Mouse (Mus musculus): ENCODE results near the gene Coq10b.
"Not testable (repeated sequence)": the region's sequence is repeated elsewhere in the genome, so short reads cannot be mapped to it uniquely, and the experiment has no call there.

Gene Coq10b

DNA sequence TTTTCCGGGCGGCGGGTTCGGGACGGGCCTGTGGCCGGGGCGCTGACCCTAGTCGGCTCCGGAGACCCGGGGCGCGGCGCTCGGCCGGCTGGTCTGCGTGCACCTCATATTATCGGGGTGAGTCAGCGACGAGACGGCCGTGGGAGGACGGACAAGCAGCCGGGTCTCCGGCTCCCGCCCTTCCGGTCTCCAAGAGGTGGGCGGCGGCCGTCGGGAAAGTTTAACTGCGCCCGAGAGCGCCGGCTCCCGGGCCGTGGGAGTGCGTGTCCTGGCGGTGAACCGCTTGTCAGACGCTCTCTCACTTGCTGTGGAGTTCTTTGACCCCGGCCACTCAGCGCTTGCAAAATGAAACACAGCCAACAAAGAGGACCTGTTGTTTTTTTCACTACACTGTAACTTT, 435 bp downstream of the Coq10b start:
- in situ Hi-C loops (cut with MboI; ENCODE audit: low pct_unique_long_range_greater_than_20kb in 1 of 2, low sequenced_read_pairs in 2 of 2, unreplicated experiment in 1 of 2): no loop called here

DNA sequence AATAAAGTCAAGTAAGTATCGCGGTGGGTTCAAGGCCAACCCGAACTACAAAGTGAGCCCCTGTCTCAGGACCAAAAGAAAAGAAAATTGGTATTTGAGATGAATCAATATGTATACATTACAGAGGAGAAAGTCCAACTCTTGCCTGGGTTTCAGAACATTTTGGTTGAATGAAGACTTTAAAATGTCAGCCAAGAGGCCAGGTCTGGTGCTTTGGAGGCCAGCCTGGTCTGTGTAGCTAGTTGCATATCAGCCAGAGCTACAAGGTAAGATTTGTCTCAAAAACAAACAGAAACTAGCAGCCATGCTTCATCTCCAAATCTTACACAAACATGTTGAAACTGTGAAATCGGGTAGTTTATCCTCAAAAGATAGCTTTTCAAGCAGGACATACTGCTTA, 1.0 kb downstream of the Coq10b start:
- in situ Hi-C loops (cut with MboI; ENCODE audit: low pct_unique_long_range_greater_than_20kb in 1 of 2, low sequenced_read_pairs in 2 of 2, unreplicated experiment in 1 of 2): no loop called here

DNA sequence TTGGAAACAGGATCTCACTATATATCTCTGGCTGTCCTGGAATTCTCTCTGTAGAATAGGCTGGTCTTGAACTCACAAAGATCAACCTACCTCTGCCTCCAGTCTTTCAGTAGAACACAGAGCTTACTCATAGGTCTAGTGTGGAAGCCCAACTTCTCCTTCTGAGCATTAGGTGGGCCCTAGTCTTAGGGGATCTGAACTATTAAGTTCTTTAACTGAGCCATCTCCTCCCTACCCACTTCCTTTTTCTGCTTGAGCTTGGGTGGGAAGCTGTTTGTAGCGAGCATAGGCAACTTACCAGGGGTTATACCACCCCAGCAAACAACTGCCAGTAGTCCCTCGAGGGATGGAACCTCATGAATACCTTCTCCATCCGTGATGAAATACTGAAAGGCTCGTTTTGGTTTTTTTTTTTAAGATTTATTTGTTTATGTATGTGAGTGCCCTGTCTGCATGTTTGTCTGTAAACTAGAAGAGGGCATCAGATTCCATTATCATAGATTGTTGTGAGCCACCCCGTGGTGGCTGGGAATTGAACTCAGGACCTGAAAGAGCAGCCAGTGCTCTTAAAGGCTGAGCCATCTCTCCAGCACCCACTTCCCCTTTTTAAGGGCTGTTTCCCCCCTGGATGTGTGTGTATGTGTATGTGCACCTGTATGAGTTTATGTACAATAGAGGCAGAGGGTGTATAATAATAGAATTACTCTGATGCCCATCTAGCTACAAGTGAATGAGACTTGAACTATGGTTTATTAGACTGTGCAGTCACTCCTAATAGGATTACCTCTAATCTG, 2.9 kb downstream of the Coq10b start:
- in situ Hi-C loops (cut with MboI; ENCODE audit: low pct_unique_long_range_greater_than_20kb in 1 of 2, low sequenced_read_pairs in 2 of 2, unreplicated experiment in 1 of 2): no loop called here

DNA sequence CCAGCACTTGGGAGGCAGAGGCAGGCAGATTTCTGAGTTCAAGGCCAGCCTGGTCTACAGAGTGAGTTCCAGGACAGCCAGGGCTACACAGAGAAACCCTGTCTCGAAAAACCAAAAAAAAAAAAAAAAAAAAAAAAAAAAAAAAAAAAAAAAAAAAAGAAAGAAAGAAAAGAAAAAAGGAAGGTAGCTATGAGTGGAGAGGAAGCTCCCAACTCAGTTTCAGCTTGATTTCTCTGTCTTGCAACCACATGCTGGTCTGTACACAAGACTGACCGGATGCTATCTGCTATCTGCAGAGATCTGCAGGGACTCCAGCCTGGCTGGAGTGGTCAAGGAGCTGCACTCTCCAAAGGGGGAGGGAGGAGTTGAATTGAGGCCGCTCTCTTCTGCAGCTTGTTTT, 5.8 kb downstream of the Coq10b start:
- in situ Hi-C loops (cut with MboI; ENCODE audit: low pct_unique_long_range_greater_than_20kb in 1 of 2, low sequenced_read_pairs in 2 of 2, unreplicated experiment in 1 of 2): not testable (repeated sequence)

DNA sequence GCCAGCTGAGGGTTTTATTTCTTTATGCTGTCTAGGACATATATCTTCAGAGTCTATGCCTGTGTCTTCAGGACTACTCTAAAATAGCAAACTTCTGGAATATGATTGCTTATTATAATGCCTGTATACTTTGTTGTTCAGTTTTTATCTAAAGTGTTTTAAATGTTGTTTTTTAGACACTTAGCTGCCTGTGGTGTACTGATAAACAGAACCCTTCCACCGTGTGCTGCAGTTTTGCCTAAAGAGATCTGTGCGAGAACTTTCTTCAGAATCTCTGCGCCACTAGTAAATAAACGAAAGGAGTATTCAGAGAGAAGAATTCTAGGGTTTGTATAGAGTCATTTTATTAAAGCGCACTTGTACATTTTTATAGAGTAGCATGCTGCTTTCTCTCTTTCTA, 8.5 kb downstream of the Coq10b start:
- in situ Hi-C loops (cut with MboI; ENCODE audit: low pct_unique_long_range_greater_than_20kb in 1 of 2, low sequenced_read_pairs in 2 of 2, unreplicated experiment in 1 of 2): no loop called here

DNA sequence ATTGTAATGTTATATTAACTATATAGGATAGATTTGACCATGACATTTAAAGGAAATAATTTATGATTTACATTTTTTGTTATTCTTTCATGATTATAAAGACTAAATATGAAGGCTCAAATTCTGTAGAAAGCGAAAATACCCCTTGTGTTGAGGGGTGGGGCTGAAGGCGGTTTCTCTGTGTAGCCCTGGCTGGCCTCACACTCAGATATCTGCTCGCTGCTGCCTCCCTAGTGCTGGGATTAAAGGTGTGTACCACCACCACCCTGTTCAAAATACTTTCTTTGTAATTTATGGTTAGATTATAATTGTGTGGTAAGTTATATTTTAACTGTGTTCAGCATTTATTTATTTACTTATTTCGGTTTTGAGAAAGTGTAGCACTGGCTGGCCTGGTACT, 9.2 kb downstream of the Coq10b start:
- in situ Hi-C loops (cut with MboI; ENCODE audit: low pct_unique_long_range_greater_than_20kb in 1 of 2, low sequenced_read_pairs in 2 of 2, unreplicated experiment in 1 of 2): no loop called here

DNA sequence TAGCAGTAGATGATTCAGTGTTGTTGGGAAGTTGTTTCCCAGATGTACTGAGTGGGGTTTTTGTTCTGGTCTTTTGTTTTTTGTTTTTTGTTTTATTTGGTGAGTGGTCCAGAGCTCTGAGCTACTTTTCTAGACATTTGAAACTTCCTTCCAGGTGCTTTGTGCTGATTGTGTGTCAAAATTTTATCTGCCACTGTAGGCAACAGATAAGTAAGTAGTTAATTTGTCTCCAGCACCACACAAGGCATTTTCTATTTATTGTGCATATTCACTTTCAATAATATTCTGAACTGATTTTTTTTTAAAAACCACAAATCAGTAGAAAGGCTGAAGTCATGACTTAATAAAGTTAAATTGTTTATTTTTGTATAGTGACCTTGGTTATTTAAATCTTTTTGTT, 19.8 kb downstream of the Coq10b start:
- in situ Hi-C loops (cut with MboI; ENCODE audit: low pct_unique_long_range_greater_than_20kb in 1 of 2, low sequenced_read_pairs in 2 of 2, unreplicated experiment in 1 of 2): not testable (repeated sequence)

DNA sequence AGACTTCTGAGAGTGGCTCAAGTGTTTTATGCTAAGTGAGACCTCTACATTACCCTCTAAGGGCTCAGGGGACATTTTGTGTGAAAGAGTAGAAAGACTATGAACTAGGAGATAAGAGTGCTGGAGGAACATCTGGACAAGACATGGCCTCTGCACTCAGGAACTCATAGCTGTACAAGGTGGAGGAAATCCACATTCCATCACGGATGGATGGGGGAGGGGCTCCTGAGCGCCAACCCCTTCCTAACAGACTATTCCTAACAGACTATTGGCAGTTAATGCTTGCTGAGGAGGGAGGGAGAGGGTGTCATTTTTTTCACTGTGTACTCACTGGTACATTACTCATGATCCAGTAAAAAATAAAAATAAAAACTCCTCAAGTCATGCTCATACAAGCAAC, 22.2 kb downstream of the Coq10b start:
- in situ Hi-C loops (cut with MboI; ENCODE audit: low pct_unique_long_range_greater_than_20kb in 1 of 2, low sequenced_read_pairs in 2 of 2, unreplicated experiment in 1 of 2): loop anchor here in 1 of 2 experiments (5.0 kb wide), 1 partner anchor 77 kb away; no protein-coding TSS in a partner anchor

DNA sequence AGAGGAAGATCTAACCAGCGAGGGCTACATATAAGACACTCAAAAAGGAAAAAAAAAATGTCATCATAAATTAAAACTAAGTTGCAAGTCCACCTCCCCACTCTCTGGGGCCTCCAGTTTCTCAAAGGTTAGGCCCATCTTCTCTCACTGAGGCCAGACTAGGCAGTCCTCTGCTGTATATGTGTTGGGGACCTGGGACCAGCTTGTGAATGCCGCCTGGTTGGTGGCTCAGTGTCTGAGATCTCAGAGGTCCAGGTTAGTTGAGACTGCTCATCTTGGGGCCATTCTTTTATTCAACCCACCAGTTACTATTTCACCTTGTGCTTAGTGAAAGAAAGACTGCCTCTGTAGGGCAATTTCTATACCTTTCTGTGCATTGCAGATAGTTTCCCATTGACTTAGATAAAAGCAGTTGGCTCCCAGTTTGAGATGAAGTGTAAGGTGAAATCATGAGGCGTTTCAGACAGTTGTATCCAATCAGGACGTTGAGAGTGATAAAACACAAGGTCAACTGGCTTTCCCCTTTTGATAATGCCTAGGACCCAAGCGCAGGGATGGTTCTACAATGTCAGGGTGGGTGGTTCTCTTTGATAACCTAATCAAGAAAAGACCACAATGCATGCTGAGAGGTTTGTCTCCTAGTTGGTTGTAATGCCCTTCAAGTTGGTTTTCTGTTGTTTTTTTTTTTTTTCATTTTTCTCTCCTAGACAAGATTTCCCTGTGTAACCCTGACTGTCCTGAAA, 23.3 kb downstream of the Coq10b start:
- in situ Hi-C loops (cut with MboI; ENCODE audit: low pct_unique_long_range_greater_than_20kb in 1 of 2, low sequenced_read_pairs in 2 of 2, unreplicated experiment in 1 of 2): loop anchor here in 1 of 2 experiments (5.0 kb wide), 1 partner anchor 79 kb away; no protein-coding TSS in a partner anchor

DNA sequence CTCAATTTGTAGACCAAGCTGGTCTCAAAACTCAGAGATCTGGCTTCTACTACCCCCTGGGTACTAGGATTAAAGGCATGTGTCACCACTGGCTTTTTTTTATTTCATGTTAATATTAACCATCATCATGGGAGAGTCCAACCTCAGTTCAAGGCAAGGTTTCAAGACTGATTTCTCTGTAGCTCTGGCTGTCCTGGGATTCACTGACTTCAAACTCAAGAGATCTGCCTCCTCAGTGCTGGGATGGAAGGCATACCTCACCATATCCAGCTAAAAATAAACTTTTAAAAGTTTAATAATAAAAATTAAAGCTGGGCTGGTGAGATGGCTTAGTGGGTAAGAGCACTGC, 23.8 kb downstream of the Coq10b start:
- in situ Hi-C loops (cut with MboI; ENCODE audit: low pct_unique_long_range_greater_than_20kb in 1 of 2, low sequenced_read_pairs in 2 of 2, unreplicated experiment in 1 of 2): loop anchor here in 1 of 2 experiments (5.0 kb wide), 1 partner anchor 79 kb away; no protein-coding TSS in a partner anchor

DNA sequence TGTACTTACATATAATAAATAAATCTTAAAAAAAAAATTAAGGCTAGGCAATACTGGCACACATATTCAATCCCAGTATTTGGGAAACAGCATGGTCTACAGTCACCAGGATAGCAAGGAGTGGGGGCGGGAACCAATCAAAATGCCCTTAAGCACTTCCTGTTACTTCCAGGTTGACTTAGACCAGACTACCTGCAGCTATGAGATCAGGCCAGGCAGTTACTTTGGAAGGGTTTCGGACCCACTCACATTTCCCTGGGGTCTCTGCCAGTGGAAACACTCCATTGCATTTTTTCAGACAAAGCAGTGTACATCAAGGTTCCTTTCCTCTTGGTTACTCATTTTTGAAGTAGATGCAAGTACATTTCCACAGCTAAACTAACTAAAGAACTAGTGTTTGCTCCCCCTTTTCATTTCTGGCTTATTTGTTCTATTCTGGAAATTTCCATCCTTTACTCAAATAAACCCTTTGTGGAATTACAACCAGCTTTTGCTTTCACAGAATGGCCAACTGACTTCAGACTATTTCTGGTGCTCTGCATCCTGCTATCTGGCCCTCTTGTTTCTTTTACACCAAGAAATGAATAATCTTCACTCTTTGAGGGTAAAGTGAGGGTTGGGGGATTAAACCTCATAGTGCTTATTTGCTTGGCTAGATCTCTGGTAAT, 24.4 kb downstream of the Coq10b start:
- in situ Hi-C loops (cut with MboI; ENCODE audit: low pct_unique_long_range_greater_than_20kb in 1 of 2, low sequenced_read_pairs in 2 of 2, unreplicated experiment in 1 of 2): loop anchor here in 1 of 2 experiments (5.0 kb wide), 1 partner anchor 80 kb away; no protein-coding TSS in a partner anchor

DNA sequence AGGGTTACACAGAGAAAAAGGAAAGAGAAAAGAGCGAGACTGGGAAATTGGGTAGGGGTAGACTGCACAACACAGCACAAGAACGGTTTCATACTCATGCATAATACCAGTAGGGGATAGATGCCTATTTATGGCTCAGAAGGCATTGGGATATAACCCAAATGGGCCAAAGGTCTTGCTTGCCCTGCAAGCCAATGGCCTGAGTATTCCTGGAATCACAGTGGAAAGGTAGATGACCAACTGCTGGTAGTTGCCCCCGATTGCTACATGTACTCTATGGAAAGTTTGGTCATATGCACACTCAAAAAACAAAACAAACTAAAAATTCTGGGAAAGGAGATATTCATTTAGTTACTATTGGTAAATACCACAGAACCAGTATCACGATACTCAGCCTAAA, 27.1 kb downstream of the Coq10b start:
- in situ Hi-C loops (cut with MboI; ENCODE audit: low pct_unique_long_range_greater_than_20kb in 1 of 2, low sequenced_read_pairs in 2 of 2, unreplicated experiment in 1 of 2): loop anchor here (5.0 kb wide), 2 partner anchors 77 to 82 kb away; no protein-coding TSS in a partner anchor

DNA sequence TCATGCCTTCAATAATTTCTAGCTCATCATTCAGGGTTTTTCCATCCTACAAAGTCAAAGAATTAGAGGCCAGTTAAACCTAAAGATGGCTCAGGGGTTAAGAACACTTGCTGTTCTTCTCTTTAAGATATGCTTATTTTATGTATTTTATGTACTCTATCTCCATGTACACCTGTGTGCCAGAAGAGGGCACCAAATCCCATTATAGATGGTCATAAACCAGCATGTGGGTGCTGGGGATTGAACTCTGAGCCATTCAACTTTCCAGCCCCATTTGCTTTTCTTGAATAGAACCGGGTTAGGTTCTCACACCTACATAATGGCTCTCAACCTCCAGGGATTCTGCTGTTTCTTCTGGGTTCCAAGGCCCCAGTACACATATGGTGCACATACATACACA, 29.5 kb downstream of the Coq10b start:
- in situ Hi-C loops (cut with MboI; ENCODE audit: low pct_unique_long_range_greater_than_20kb in 1 of 2, low sequenced_read_pairs in 2 of 2, unreplicated experiment in 1 of 2): loop anchor here in 1 of 2 experiments (5.0 kb wide), 1 partner anchor 80 kb away; no protein-coding TSS in a partner anchor

DNA sequence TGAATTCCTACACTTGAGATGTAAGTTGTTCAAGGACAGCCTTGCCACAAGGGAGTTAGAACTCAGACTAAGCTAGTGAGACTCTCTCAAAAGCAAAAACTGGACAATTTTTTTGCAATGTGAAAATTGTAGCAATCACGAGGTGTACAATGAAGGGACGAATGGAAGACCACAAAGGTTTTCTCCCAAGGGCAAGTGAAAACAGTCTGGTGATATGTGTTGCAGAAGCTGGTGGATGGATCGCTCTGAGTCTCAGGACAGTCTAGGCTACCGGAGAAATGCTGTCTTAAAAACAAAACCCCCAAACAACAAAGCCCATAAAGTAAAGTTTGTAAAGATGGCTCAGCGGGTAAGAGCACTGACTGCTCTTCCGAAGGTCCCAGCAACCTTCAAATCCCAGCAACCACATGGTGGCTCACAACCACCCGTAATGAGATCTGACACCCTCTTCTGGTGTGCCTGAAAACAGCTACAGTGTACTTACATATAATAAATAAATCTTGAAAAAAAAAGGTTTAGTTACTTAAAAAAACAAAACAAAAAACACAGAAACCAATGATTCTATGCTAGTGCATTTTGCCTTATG, 33.3 kb downstream of the Coq10b start:
- in situ Hi-C loops (cut with MboI; ENCODE audit: low pct_unique_long_range_greater_than_20kb in 1 of 2, low sequenced_read_pairs in 2 of 2, unreplicated experiment in 1 of 2): loop anchor here in 1 of 2 experiments (5.0 kb wide), 1 partner anchor 56 kb away; no protein-coding TSS in a partner anchor

DNA sequence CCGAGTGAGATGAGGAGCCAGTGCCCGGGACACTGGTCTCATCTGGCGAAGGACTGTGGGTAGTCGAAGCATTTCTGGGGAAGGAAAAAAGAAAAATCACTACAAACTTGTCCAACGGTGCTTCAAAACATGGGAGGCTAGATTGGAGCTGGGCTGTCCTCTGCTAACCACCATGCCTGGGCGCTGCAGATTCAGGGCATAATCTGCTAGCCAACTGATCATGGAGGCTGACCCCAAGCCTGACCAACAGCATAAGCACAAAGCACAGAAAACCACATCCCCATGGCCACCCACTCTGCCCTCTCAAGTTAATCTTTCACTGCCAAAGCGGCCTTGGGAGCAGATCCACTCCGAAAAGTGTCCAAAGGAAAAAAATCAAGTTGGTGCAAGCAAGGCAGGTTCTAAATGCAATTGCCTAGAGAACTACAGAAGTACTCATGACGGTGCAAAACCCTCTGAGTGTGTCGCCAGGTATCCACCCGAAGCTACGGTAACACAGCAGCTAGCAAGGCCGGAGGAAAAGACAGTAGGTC, 34.4 kb downstream of the Coq10b start:
- in situ Hi-C loops (cut with MboI; ENCODE audit: low pct_unique_long_range_greater_than_20kb in 1 of 2, low sequenced_read_pairs in 2 of 2, unreplicated experiment in 1 of 2): loop anchor here in 1 of 2 experiments (5.0 kb wide), 1 partner anchor 55 kb away; no protein-coding TSS in a partner anchor

DNA sequence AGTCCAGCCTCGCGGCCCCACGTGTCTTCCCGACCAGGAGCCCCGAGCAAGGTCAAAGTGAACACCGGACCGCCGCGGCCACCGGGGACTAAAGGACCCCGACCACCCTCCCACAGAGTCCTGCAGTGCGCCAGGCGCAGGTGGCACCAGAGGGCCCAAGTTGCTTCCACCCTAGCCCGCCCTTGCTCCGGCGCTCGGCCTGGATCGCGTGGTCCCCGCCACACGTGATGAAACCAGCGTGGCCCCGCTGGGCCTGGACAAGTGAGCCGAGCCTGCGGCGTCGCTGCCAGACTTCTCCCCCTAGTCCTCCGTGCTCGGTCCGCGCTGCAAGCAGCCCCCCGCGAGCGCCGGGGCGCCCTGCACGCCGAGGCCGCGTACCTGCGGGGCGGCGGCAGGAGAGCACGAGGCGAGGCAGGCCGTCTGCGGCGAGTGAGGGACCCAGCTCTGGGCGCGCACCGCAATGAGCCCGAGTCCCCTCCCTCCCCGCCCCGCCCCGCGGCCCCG, 34.9 kb downstream of the Coq10b start:
- in situ Hi-C loops (cut with MboI; ENCODE audit: low pct_unique_long_range_greater_than_20kb in 1 of 2, low sequenced_read_pairs in 2 of 2, unreplicated experiment in 1 of 2): loop anchor here in 1 of 2 experiments (5.0 kb wide), 1 partner anchor 55 kb away; no protein-coding TSS in a partner anchor

DNA sequence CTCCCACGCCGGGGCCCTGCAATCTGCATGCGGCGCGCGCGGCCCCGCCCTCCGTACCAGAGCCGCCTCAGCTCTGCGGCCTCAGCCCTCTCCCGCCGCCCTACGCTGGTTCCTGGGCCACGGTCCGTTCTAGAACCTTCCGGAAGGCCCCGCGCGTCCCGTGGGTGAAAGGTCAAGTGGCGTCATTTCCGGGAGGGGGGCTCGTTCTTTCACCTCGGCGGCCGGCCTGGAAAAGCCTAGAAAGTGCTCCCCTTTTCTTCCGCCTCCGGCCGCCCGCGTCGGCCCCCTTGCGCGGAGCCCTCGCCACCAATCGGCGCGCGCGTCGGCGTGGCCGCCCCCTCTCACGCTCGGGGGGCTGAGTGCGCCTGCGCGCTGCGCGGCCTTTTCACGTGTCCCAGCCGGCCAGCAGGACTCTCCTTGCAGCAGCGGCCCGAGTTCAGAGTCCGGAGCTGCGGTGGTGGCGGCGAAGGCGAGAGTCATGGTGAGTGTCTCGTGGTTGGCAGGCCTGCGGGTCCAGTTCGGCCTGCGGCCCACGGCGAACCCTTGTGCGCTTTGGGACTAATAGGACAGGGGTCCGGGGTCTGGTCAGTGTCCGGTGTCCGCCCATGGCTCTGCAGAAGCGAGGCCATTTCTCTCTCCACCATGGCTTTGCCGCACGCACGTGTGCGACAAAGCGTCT, 35.5 kb downstream of the Coq10b start, which contains the start of the genes Hspe1 and Hspd1:
TSS of gene Hspe1 (plus strand) at position 201 of the 679 bp plus-strand sequence.
TSS of gene Hspd1 (minus strand) at position 312 of the 679 bp plus-strand sequence.
- in situ Hi-C loops (cut with MboI; ENCODE audit: low pct_unique_long_range_greater_than_20kb in 1 of 2, low sequenced_read_pairs in 2 of 2, unreplicated experiment in 1 of 2): loop anchor here in 1 of 2 experiments (5.0 kb wide), 1 partner anchor 54 kb away; no protein-coding TSS in a partner anchor

All from mouse embryonic stem cell (cell line).